Mouse (Mus musculus): ENCODE data around the gene Tbc1d8.

The Tbc1d8 gene

DNA sequence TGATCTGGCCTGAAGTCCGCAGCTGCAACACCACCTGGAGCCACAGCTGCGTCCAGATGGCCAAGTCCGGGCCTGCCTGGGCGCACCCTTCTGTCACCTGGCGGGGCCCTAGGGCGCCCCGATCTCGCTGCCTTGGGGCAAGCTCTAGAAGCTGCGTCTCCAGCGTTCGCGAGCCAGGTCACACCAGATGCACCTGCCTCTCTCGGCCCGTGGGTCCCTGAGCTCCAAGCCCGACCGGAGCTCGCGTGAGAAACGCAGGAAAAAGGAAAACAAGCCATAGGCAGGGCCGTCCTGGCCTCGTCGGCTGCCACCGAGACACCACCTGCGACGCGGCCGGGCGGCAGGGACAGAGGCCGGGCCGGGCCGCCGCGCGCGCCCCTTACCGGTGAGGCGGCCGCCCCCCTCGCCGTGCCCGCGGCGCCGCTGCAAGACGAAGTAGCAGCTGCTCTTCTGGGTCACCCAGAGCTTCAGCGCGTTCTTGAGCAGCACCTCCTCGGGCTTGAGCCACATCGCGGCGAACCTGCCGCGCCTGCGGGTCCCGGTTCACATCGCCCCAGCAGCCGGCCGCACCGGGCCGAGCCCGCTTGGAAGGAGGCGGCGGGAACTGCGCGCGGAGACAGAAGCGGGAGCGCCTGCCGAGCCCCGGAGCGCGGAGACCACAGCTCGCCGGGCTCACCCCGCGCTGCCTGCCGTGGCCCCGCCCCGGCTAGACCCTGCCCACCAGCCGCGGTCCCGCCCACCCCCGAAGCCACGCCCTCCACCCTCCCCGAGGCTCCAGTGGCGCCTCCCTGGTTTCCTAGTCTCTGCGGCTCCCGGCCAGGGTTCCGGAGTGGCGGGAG is at the start of gene Tbc1d8:
Tbc1d8 (minus strand) TSS at position 699 of the 839 bp plus-strand sequence.
- DNase-seq = peak; percentile 82

DNA sequence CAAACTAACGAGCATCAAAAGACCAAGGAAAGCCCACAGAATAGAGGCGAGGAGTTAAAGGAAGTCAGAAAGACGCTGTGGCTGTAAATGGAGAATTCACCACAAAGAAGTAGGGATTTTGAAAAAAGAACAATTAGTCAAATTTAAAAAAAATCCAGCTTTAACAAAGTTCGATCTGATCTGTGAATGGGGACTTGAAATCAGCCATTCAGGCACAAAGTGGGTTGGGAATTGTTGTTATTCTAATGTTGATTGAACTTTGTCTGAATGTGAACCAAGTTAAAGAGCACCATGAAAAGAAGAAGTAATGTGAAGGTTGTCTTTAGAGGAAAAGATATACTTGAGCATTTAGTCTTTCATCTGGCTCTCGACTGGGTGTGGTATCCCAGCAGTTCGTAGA is 49.8 kb upstream of the Tbc1d8 start:
- DNase-seq = no peak

DNA sequence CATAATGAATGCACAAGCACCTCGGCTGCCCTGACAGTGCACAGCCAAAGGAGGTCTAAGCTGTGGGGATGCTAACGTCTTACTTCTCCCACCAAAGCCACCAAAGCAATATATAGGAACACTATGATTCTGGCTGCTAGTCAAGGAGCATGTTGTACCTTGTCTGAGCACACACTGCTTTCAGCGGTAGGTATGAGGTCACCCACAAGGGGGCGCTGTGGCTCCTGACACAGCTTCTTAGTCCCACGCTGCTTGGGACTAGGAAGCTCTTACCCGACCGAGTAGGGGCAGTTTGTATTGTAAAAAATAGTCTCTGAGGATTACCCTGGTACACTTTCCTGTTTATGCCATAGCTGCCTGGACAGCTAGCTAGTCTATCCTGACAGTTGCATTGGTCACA is 48.9 kb upstream of the Tbc1d8 start:
- DNase-seq = peak; percentile 67

DNA sequence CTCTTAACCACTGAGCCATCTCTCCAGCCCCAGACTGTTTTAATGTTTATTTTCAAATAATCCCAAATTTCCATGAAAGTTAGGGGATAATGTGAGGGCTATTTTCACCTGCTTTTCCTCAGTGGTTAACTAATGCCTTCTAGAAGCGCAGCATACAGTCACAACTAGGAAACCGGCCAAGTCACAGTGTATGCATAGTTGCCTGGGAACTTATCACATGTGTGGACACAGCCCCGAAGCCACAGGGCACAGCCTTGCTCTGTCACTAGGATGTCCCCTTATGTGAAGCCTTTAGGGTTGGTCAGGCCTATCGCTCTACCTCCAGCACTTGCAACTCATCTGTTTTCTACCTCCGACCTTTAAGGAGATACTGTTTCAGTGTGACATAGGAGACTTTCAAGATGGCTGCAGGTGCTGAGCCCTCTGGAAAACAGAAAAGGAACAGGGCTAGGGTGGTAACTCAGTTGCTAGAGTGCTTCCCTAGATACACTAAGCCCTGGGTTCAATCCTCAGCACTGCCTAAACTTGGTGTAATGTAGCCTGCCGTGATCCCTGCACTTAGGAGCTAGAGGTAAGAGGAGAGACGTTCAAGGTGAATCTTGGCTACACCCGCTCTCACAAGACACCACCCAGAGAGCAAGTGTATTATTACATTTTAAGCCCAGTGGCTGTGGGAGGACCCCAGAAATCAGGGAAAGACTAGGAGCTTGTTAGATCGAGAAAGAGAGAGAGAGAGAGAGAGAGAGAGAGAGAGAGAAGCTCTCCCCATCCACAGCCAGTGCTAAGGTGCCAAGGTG is 48.0 kb upstream of the Tbc1d8 start:
- no peak for DNase-seq

DNA sequence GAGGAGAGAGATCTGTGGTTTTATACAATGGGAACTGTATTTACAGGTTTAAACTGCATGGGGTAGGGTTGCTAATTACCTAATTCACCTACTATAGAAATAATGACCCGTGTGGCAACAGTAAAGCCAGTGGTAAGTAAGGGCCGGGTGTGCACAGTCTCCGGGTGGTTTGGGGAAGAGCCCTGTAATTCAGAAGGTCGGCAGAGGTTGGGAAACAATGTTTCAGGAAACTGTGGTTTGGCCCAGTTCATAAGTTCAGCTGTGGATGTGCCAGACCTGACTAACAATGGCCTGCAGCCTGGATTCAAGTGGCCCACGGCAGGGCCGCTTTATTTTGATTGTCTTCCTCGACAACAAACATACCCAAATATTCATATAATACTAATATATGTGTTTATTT is 47.2 kb upstream of the Tbc1d8 start:
- DNase-seq = no peak

DNA sequence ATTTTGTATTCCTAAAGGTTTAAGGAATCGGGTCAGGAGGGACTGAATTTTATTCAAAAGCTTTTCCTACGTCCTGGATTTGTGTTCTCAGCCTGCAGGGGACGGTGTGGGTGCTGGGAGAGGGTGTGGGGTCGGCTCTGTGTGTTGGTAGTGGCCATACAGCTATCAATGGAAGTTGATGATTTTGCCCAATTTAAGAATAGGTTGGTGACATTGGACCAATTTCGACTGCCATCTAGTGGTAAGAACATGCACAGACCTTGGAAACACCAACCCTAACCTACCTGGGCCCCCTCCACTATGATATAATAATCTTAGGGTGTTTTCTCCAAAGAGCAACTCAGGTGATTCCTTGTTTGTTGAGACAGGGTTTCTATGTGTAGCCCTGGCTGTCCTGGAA is 44.0 kb upstream of the Tbc1d8 start:
- peak; percentile 52 for DNase-seq

DNA sequence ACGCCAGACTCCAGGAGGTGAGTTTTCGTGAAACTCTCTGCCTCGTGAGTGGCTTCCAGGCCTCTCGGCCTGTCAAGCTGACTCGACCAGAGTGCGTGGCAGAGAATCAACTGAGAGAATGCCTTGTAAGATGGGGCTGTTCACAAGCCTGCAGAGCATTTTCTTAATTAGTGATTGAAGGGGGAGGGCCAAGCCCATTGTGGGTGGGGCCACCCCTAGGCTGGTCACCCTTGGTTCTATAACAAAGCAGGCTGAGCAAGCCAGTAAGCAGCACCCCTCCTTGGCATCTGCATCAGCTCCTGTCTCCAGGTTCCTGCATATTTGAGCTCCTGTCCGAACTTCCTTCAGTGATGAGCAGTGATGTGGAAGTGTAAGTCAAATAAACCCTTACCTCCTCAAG is 42.8 kb upstream of the Tbc1d8 start:
- DNase-seq = no peak

DNA sequence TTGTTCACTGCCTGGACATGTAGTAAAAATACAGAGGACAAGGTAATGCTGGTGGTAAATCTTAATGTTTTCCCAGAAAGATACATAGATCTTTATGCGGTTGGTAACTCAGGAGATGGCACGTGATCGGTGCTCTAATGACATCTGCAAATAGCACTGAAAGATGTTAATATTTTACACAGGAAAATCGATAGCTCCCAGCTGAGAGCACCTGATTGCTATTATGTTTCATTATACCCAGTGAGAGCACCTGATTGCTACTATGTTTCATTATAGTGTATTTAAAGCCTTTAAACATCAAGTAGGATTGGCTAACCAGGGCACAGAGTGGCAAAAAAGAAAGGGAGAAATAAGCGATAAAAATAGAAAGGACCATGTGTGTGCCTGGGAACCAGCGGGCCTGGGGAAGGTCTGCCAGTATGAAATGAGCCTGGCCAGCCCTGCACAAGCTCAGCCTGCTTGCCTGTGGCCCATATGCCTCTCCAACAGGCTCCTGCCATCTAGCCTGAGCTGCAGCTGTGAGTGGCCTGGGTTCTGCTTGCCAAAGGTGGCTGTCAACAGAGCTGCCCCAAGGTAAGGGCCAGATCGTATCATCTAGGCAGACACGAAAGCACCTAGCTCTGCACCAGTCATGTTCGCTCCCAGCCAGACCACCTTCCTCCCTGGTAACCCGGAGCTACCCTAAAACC is 36.9 kb upstream of the Tbc1d8 start:
- peak; percentile 66 for DNase-seq

DNA sequence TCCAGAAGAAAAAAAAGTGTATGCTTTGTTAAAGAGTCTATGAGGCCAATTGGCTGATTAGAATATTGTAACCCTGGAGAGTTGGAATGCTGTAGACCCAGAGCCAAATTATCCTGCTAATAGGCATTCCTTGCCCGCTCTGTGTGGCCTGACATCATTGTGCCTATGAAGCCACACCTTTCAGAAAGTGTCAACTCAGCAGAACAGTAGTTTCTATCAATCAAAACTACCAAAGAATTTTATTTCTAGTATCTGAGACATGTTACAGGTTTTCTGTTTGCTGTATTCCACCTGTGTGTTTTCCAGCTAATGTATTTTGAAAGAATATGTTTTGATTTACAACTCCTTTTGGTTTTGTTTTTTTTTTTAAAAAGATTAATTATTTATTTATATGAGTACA is 33.6 kb upstream of the Tbc1d8 start:
- no peak for DNase-seq

DNA sequence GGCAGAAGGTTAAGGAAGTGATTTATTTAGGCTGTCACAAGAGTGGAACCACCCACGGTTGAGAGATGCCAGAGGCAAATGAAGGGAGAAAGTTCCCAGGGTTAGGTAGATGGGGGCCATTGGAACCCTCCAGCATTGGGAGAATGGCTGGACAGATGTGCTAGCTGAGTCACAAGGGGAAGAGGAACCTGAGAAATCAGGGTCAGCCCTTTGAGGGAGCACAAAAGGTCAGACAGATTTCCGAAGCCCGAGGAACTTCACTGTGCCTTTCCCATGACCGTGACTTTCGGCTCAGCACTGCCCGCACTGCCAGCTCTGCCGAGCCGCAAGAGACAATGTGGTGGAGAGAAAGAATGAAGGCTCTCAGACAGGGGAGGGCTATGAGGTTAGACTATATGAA is 33.2 kb upstream of the Tbc1d8 start:
- DNase-seq = no peak

DNA sequence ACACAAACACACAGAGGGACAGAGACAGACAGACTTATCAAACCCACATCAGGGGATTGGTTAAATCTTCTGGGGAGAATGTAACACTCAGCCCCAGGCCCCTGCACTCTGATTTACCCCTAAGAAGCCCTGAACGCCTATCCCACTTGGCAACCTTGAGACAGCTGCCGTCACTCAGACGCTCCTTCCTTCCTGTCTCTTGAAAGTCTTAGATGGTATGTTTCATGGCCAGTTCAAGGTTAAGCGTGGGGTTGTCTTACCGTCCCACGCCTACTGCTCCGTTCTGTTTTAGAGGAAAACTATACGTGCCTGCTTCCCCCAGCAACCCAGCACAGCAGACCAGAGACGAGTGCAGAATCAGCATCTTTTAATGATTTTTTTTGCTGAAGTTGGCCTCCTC is 27.0 kb upstream of the Tbc1d8 start:
- DNase-seq = no peak

DNA sequence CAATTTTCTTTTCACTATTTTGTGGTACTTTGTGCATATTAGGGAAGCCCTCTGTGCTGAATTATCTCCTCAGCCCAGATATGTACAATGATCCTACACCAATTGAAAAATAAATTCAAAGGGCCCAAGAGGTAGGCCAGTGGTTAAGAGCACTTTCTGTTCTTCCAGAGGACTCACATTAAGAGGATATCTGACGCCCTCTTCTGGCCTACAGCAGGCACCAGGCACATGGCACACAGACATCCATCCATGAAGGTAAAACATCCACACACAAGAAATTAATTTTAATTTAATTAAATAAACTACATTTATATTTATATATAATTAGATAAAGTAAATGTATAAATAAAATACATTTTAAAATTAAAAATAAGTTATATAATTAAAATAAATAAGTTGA is 25.7 kb upstream of the Tbc1d8 start:
- DNase-seq = peak; percentile 36

DNA sequence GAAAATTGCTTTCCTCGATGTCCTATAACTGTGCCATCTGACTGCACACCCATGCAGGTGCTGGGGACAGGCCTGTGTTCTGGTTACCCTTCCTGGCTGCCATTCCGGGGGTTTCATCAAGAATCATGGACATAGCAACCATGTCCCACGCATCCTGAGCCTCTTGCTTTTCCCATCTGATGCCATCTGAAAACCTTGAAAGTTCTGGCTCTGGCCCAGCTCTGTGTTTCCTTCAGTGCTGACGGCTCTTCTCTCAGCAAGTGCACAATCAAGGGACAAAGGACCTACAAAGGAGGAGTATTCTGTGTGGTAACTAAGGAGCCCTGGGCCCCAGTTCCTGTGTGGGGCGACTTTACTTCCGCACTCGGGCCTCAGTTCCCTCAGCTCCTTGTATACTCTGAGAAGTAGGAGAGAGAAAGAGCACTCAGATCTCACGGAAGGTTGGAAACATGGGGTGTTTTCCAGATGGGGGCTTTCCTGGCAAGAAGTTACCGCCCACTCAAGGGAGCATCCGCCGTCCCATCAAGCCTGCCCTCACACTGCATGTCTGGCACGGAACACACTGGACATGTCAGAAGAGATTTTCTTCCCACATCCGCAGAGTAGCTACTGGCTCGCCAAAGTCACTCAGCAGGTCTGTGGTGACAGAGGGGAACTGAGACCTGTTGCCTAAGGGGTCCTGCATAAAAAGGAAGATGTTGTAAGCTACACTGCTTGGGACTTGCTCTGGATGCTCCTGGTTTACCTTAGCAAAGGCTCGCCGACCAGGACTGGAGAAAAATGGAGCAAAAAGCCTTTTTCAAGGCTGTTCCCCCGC is 24.5 kb upstream of the Tbc1d8 start:
- no peak for DNase-seq

DNA sequence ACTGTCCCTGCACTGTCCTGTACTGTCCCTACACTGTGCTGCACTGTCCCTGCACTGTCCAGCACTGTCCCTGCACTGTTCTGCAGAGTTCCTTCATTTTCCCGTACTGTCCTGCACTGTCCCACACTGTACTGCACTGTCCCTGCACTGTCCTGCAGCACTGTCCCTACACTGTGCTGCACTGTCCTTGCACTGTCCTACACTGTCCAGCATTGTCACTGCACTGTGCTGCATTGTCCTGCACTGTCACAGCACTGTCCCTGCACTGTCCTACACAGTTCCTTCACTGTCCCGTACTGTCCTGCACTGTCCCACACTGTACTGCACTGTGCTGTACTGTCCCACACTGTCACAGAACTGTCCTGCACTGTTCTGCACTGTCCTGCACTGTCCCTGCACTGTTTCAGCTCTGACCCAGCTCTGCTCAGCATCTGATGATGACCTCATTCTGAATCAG is 21.0 kb upstream of the Tbc1d8 start:
- no peak for DNase-seq

DNA sequence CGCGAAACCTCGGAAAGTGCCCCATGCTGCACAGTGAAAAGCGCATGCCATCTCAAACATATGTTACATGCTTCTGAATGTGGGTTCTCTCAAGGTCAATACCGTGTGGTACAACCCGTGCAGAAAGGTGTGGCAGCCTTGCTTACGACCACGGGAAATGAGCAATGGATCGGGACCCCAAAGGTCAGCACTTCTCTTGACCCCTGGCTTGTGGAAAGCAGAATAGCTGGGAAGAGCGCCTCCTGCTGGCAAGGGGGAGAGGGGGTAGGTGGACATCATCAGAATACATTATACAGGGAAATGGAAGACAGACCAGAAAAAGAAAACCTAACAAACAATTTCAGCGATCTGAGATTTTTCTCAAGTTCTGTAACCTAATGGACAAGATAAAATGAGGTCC is 19.2 kb upstream of the Tbc1d8 start:
- DNase-seq = no peak

DNA sequence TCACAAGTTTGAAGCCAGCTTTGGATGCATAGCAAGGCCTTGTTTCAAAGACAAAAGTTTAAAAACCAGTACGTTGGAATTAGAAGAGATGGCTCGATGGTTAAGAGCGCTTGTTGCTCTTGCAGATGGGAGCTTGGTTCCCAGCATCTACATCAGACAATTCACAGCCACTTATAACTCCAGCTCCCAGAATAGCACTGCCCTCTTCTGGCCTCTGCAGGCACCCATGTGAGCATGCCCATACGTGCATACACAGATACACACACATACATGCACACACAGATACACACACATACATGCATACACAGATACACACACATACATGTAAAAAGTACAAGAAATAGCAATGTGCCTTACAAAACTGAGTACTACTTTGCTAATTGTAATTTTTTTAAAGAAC is 18.4 kb upstream of the Tbc1d8 start:
- no peak for DNase-seq

DNA sequence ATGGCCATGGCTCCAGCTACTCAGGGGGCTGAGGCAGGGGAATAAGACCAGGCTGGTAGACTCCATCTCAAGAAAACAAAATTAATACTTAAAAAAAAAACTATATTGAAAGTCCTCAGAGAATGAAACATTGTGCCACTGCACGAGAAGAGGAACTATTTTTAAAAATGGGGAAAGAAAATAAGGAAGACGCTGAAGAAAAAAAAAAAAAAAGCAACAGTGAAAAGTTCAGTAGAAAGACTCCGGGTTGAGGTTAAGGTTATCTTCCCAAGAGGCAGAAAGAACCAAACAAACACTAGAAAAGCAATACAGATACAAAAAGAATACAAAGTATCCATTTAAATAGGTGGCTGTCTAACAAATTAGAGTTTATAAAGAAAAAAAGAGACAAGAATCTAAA is 15.1 kb upstream of the Tbc1d8 start:
- no peak for DNase-seq

DNA sequence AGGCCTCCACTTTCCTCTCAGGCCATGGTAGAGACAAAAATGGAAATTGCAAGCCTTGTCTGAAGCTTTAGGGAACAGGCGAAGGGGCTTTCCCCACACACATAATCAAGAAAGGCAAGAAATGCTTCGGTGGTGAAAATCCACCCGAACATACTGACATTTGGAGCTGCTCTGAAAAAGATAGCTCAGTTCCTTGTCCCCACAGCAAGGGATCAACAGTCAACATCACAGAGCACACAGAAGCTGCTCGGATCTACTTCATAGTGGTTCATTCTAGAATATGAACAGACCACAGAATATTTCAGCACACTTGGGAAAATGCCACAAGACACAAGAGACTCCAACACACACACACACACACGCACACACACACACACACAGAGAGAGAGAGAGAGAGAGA is 14.6 kb upstream of the Tbc1d8 start:
- no peak for DNase-seq

DNA sequence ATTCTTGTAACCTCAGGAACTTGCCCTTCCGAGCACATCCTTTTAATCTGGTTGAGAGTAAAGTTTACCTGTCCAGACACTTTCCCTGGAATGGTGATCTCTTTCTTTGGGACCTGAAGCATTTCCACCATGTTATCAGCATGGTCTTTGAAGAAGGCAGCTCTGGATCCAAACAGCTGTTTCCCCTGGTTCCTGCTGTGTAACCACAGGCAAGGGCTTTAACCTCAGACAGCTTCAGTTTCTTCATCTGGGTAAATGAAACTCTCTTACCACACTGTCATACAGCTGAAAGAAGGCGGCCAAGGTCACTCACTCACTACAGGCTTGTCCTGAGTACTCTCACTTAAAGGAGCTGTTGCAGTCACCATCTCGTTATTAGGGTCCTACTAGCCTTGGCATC is 8.8 kb upstream of the Tbc1d8 start:
- DNase-seq = no peak

DNA sequence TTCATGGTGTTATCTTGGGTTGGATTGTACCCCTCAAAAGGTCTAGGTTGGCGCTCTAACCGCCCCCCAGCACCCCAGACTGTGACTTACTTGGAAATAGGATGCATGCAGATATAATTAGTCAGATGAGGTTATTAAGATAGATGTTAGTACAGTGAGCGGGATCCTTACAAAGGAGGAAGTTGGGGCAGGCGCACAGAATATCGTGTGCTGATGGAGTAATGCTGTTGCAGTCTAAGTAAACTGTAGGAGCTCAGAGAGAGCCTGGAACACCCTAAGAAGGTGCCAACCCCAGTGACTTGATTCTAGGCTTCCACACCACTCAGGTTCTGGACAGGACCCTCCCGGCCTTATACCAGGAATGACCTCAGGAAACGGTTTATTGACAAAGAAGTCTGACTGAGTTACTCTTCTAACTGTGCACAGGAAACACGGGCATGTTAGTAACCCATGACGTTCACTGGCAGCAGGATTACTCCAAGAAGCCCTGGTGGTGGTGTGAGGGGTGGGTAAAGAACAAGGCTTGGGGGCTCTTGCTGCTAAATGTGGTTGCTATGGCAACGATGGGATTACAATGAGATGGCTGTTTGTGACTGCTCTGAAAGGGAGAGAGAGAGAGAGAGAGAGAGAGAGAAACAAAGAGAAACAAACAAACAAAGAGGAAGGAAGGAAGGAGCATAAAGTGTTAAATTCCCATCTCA is 3.7 kb upstream of the Tbc1d8 start:
- DNase-seq = no peak

DNA sequence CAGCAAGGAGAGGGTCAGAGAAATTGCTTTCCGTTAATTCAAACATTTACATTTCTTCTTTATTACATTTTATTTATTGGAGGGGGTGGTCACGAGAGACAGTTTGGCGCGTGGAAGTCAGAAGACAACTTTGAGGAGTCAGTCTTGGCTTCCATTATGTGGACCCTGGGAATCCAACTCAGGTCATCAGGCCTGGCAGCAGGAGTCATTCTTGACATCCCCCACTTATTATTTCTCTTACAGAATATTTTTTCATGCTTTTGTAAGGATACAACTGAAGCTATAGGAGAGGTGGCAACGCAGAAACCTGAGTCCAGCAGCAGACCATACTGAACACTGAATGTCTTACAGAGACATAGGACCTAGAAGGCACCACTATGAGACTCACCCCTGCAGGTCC is 699 bp upstream of the Tbc1d8 start:
- no peak for DNase-seq

DNA sequence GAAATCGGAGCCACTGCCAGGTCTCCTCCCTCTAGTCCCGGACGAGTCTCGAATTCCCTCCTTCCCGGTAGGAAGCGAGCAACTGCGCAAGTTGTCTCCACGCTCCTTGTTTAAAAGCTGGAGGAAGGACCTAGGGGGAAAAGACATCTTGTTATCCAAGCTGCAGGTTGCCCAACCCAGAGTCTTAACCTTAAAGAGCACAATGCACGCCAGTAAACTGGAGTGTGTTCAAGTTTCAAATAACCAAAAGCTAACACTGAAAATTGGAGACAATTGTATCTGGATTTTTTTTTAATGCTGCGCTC is 293 bp upstream of the Tbc1d8 start:
- DNase-seq = no peak
